Mouse (Mus musculus) thymus, adult 2 months (tissue): ENCODE measurements around the gene Slco2a1.

Experiments used
- CTCF ChIP-seq: fragments of 200-500 bp; IDR thresholded peaks from 2 replicates; pipeline ENCODE4 v1.5.1; 2012; ENCODE audit warnings: mild to moderate bottlenecking, control low read depth, low read length, moderate library complexity, borderline replicate concordance; ENCODE audit not compliant: control insufficient read depth, poor library complexity, insufficient read depth; ENCODE audit errors: extremely low read depth
- POLR2A ChIP-seq: fragments of 200-500 bp; IDR thresholded peaks from 2 replicates; pipeline ENCODE4 v1.6.1; 2012; ENCODE audit warnings: mild to moderate bottlenecking, low read length, control low read depth, moderate library complexity; ENCODE audit not compliant: control insufficient read depth, poor library complexity, insufficient read depth; ENCODE audit errors: extremely low read depth

DNA sequence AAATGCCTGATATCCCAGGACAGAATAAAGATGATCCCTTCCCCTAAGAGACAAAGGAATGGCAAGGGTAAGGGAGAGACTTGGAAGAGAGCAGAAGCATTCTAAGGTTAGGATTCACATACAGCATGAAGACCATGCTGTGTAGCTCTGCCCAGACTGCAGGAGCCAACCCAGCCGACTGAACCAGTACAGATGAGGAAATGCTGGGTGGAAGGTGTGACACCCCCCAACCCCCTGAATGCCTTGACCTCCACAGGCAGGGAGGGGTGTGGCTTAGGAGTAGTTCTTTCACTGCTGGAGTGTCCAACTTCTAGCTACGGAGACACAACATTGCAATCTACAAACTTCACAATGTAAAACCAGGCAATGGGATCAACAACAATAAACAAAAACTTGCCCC, 121.4 kb downstream of the Slco2a1 start:
- TF ChIP-seq CTCF (no peak), POLR2A (no peak)
